Mouse (Mus musculus) megakaryocyte, embryonic 14.5 days (primary cell): ENCODE results near the gene Aar2.

Experiments
- FLI1 ChIP-seq: IDR thresholded peaks from 2 replicates; pipeline ENCODE4 v1.6.1; 2012; ENCODE audit warnings: low read length, inconsistent platforms, mixed read lengths
- GATA1 ChIP-seq: IDR thresholded peaks from 3 replicates; pipeline ENCODE4 v1.6.1; 2012; ENCODE audit warnings: mixed read lengths, low read length, inconsistent platforms, borderline replicate concordance

DNA sequence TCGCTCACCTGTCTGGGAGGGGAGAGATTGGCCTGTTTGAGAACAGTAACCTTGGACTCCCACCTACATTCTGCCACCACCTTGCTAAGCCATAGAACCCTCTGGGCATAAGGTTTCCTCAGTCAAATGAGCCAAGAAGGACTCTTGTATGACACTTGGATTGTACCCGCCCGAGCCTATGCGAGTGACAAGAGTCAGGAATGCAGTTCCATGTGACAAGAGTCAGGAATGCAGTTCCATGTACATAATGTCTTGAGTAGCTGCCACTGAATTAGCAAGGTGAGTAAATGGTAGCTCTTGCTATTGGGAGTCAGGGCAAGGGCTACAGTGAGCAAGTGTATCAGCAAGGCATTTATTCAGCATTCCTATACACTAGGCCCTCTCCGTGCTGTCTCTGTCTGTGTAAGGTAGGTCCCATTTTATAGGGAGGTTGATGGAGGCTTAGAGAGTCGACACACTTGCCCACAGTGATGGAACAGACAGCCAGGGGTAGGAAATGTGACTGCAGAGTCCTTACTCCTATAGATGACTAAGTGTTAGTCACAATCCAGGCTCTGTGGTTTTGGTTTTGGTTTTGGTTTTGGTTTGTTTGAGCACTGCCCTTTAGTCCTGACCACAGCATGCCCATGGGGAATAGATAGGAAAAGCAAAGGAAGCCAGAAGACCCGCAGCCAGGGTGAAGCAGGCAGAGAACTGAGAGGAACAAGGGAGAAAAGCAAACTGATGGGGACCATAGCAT is 8.4 kb upstream of the Aar2 start:
- no peak for TF ChIP-seq GATA1
- no peak for TF ChIP-seq FLI1
